Mouse (Mus musculus): Measurements from ENCODE around the gene Daam1. TPM values are rescaled to one million over a fixed set of nuclear protein-coding genes. Genes with fewer than 3 reads are reported as not detected.

Daam1 gene
- polyA plus RNA-seq, 2 experiments = 10.7 to 11.8 TPM

DNA sequence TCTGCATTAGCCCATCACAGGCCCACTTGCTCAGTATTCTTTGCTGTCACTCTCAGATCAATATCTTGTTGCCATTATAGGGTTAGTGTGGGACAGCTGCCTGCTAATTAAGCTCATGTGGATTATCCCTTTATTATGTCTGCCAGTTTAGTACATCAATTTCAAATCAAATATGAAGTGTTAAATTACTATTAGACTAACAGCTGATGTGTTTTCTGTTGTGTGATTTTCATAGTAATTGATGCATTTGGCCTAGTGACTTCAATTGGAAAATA is 25.5 kb downstream of the Daam1 start:
- ATAC-seq (ENCODE audit: low FRiP score, low read depth) (no peak), DNase-seq (ENCODE audit: low spot score) (no peak)
- no peak overlapping the region for H3K27ac ChIP-seq (replicated peaks; ENCODE audit: low read depth, low read length)
- no peaks in the 10 kb centered on the region for H3K36me3 ChIP-seq (ENCODE audit: control insufficient read depth, insufficient read depth, low read length)
- H3K4me1 ChIP-seq (ENCODE audit: control insufficient read depth, insufficient read depth, low read length) = peaks cover 55% of the 10 kb centered on the region
- no peaks in the 10 kb centered on the region for H3K27me3 ChIP-seq (ENCODE audit: control insufficient read depth, insufficient read depth, low read length)
- no peak overlapping the region for H3K4me3 ChIP-seq (replicated peaks; ENCODE audit: low read length)
- H3K4me2 ChIP-seq (replicated peaks; ENCODE audit: low read depth, low read length, severe bottlenecking) = no peak overlapping the region
- TF ChIP-seq POLR2A (IDR thresholded peaks at IDR 0.05; ENCODE audit: borderline replicate concordance, extremely low read depth, insufficient read depth, insufficient read length) = no peak
- H3K9me3 ChIP-seq (ENCODE audit: control insufficient read depth, low read length) = no peaks in the 10 kb centered on the region
- no peak overlapping the region for H3K9ac ChIP-seq (ENCODE audit: low read depth, low read length, severe bottlenecking)

GRCm38 (mm10) chr12:71859096-71859495 is 28.2 kb downstream of the Daam1 start:
- Histone ChIP-seq H3K27me3 (ENCODE audit: control insufficient read depth, insufficient read depth, low read length) (no peaks in the 10 kb centered on the region), H3K4me1 (ENCODE audit: control insufficient read depth, insufficient read depth, low read length) (peaks cover 61% of the 10 kb centered on the region), H3K9ac (ENCODE audit: low read depth, low read length, severe bottlenecking) (no peak overlapping the region), H3K4me2 (replicated peaks; ENCODE audit: low read depth, low read length, severe bottlenecking) (no peak overlapping the region), H3K27ac (replicated peaks; ENCODE audit: low read depth, low read length) (no peak overlapping the region), H3K36me3 (ENCODE audit: control insufficient read depth, insufficient read depth, low read length) (no peaks in the 10 kb centered on the region), H3K4me3 (replicated peaks; ENCODE audit: low read length) (no peak overlapping the region), H3K9me3 (ENCODE audit: control insufficient read depth, low read length) (no peaks in the 10 kb centered on the region)
- no peak for TF ChIP-seq POLR2A (IDR thresholded peaks at IDR 0.05; ENCODE audit: borderline replicate concordance, extremely low read depth, insufficient read depth, insufficient read length)
- 65% methylated on average over 5 of the region's 5 CpGs for WGBS
- ATAC-seq (ENCODE audit: low FRiP score, low read depth) (no peak), DNase-seq (ENCODE audit: low spot score) (no peak)

- ATAC-seq (ENCODE audit: low FRiP score, low read depth) = peak; percentile 82
These were observed 33.1 kb downstream of the Daam1 start for GRCm38 (mm10) chr12:71863846-71864543.

DNA sequence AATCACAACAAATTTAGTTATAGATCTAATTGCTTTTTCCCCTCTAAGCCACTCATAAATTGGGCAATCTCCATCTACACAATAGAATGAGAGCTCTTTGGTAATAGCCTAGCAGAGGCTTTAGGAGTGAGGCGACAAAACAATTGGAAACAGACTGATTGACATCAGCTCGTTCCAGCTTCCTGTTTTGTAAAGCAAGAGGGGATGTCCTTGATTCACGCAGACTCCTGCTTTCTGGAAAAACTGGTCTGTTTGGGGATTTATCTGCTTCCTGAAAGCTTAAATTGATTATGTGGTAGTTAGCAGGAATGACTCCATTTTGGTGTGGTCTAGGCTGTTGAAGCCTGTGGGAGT is 33.6 kb downstream of the Daam1 start:
- H3K4me3 ChIP-seq (replicated peaks; ENCODE audit: low read length) = no peak overlapping the region
- H3K27me3 ChIP-seq (ENCODE audit: control insufficient read depth, insufficient read depth, low read length) = no peaks in the 10 kb centered on the region
- DNase-seq (ENCODE audit: low spot score) = no peak
- H3K4me2 ChIP-seq (replicated peaks; ENCODE audit: low read depth, low read length, severe bottlenecking) = no peak overlapping the region
- no peak for ATAC-seq (ENCODE audit: low FRiP score, low read depth)
- no peaks in the 10 kb centered on the region for H3K36me3 ChIP-seq (ENCODE audit: control insufficient read depth, insufficient read depth, low read length)
- no peak overlapping the region for H3K9ac ChIP-seq (ENCODE audit: low read depth, low read length, severe bottlenecking)
- WGBS = 18% methylated on average over 3 of the region's 3 CpGs
- H3K9me3 ChIP-seq (ENCODE audit: control insufficient read depth, low read length) = no peaks in the 10 kb centered on the region
- H3K27ac ChIP-seq (replicated peaks; ENCODE audit: low read depth, low read length) = no peak overlapping the region
- H3K4me1 ChIP-seq (ENCODE audit: control insufficient read depth, insufficient read depth, low read length) = peaks cover 47% of the 10 kb centered on the region
- TF ChIP-seq POLR2A (IDR thresholded peaks at IDR 0.05; ENCODE audit: borderline replicate concordance, extremely low read depth, insufficient read depth, insufficient read length) = no peak

More at GRCm38 (mm10) chr12:71863846-71864543, 33.1 kb downstream of the Daam1 start:
- no peak for TF ChIP-seq POLR2A (IDR thresholded peaks at IDR 0.05; ENCODE audit: borderline replicate concordance, extremely low read depth, insufficient read depth, insufficient read length)
- Histone ChIP-seq H3K4me1 (ENCODE audit: control insufficient read depth, insufficient read depth, low read length) (peaks cover 50% of the 10 kb centered on the region), H3K27me3 (ENCODE audit: control insufficient read depth, insufficient read depth, low read length) (no peaks in the 10 kb centered on the region), H3K9ac (ENCODE audit: low read depth, low read length, severe bottlenecking) (no peak overlapping the region), H3K27ac (replicated peaks; ENCODE audit: low read depth, low read length) (0 out of 2 replicates have a peak overlapping the region, but pooled peaks have one; percentile 14), H3K4me3 (replicated peaks; ENCODE audit: low read length) (no peak overlapping the region), H3K36me3 (ENCODE audit: control insufficient read depth, insufficient read depth, low read length) (no peaks in the 10 kb centered on the region), H3K4me2 (replicated peaks; ENCODE audit: low read depth, low read length, severe bottlenecking) (peak overlapping the region; percentile 26; the same call in 1 of the 2 replicates), H3K9me3 (ENCODE audit: control insufficient read depth, low read length) (no peaks in the 10 kb centered on the region)
- DNase-seq (ENCODE audit: low spot score) = peak; percentile 81
- 27% methylated on average over 10 of the region's 10 CpGs for WGBS

DNA sequence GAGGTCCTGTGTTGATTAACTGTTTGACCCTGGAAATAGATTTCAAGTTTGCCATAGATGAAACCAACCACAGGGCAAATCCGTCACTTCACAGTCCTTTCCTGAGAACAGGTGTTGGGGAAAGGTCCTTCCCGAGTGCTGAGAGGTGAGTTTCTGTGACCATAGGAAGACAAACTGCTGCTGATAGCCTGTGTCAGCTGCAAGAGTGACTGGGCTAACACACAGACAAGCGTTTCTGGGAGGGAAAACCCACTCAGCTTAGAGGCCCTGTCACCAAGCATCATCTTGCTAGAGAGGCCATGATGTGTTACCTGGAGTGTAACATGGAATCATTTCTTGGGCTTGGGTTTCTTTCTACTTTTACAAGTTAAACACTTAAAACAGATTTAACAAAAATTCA is 35.1 kb downstream of the Daam1 start:
- H3K9ac ChIP-seq (ENCODE audit: low read depth, low read length, severe bottlenecking) = no peak overlapping the region
- no peak overlapping the region for H3K4me2 ChIP-seq (replicated peaks; ENCODE audit: low read depth, low read length, severe bottlenecking)
- DNase-seq (ENCODE audit: low spot score) (no peak), ATAC-seq (ENCODE audit: low FRiP score, low read depth) (no peak)
- H3K27me3 ChIP-seq (ENCODE audit: control insufficient read depth, insufficient read depth, low read length) = no peaks in the 10 kb centered on the region
- 57% methylated on average over 3 of the region's 3 CpGs for WGBS
- peaks cover 42% of the 10 kb centered on the region for H3K4me1 ChIP-seq (ENCODE audit: control insufficient read depth, insufficient read depth, low read length)
- peaks cover under 1% of the 10 kb centered on the region; the same call in 1 of the 2 replicates for H3K36me3 ChIP-seq (ENCODE audit: control insufficient read depth, insufficient read depth, low read length)
- TF ChIP-seq POLR2A (IDR thresholded peaks at IDR 0.05; ENCODE audit: borderline replicate concordance, extremely low read depth, insufficient read depth, insufficient read length) = no peak
- no peaks in the 10 kb centered on the region for H3K9me3 ChIP-seq (ENCODE audit: control insufficient read depth, low read length)
- H3K4me3 ChIP-seq (replicated peaks; ENCODE audit: low read length) = no peak overlapping the region
- H3K27ac ChIP-seq (replicated peaks; ENCODE audit: low read depth, low read length) = no peak overlapping the region

Measured in limb, embryonic 14.5 days (tissue).